Mouse (Mus musculus): ENCODE measurements at regions not wholly inside any gene's neighbourhood (a gene's known extent, or its start where the extent isn't known, plus 50 kb on each side); places are given as distances from the start of the nearest gene placed in this dataset.
A peak's percentile ranks its signal among the peaks of the same experiment; 100 is the strongest.

DNA sequence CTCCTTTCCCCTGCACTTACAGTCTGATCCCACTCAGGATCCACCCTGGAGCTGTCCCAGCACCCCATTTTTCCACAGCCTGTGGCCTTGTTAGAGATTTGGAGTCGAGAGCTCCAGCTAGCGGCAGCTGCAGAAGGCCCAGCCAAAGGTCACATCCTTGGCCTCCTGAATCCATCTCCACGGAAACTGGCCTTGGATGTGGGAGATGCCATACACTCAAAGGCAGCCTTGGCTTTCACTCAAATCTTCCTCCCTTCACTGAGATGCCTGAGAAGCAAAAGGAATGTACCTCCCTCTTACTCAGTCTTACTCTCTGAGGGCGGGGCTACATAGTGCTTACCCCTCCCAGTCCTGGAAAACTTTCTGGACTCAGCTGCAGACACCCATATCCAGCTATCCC lies 56.2 kb upstream of the Ky start:
- WGBS = 56% methylated on average over 4 of the region's 4 CpGs
- Histone ChIP-seq H3K4me2 (no peak overlapping the region), H3K27ac (replicated peaks) (no peak overlapping the region), H3K4me1 (no peaks in the 10 kb centered on the region), H3K9me3 (replicated peaks) (no peaks in the 10 kb centered on the region), H3K27me3 (replicated peaks) (no peaks in the 10 kb centered on the region), H3K9ac (replicated peaks) (no peak overlapping the region), H3K36me3 (no peaks in the 10 kb centered on the region), H3K4me3 (replicated peaks) (no peak overlapping the region)
- no peak for ATAC-seq (ENCODE audit: low FRiP score)

- H3K9me3 ChIP-seq (replicated peaks) = no peaks in the 10 kb centered on the region
- no peaks in the 10 kb centered on the region for H3K27me3 ChIP-seq (replicated peaks)
- no peaks in the 10 kb centered on the region for H3K36me3 ChIP-seq
- WGBS = 71% methylated on average over 2 of the region's 2 CpGs
- H3K27ac ChIP-seq (replicated peaks) = no peak overlapping the region
- no peak for ATAC-seq (ENCODE audit: low FRiP score)
- no peak overlapping the region for H3K9ac ChIP-seq (replicated peaks)
- no peak overlapping the region for H3K4me2 ChIP-seq
- H3K4me3 ChIP-seq (replicated peaks) = no peak overlapping the region
- no peaks in the 10 kb centered on the region for H3K4me1 ChIP-seq
Observed at GRCm38 (mm10) chr9:102446066-102446465, 59.5 kb upstream of the Ky start.

DNA sequence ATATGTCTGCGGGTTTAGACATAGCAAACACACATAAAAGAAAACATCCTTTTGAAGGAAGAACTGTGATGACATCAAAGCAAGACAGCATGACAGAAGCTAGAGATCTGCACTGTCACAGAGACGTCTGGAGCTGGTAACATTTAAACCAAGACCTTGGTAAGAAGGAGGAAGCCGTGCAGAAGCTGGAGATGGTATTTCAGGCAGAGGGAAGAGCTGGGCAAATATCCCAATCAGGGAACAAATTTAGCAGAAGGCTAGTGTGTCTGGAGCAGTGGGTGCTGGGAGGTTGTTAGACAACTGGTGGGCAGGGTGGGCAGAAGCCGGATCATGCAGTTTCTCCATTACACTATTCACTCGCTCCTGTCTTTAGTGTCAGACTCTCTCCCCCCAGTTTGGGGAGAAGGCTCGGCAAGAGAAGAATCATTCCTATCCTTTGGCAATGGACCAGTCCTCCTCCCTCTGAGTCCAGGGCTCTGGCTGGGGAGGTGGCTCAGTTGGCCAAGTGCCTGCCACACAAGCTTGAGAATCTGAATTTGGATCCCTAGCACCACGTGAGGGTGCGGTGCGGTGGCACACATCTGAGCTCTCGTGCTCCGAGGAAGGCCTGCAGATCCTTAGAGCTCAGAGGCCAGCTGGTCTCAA lies 63.2 kb upstream of the Ky start:
- no peaks in the 10 kb centered on the region for H3K4me1 ChIP-seq
- H3K9me3 ChIP-seq (replicated peaks) = no peaks in the 10 kb centered on the region
- H3K36me3 ChIP-seq = no peaks in the 10 kb centered on the region
- no peak overlapping the region for H3K9ac ChIP-seq (replicated peaks)
- no peak overlapping the region for H3K4me3 ChIP-seq (replicated peaks)
- ATAC-seq (ENCODE audit: low FRiP score) = no peak
- H3K27me3 ChIP-seq (replicated peaks) = no peaks in the 10 kb centered on the region
- WGBS = 88% methylated on average over 11 of the region's 11 CpGs
- no peak overlapping the region for H3K4me2 ChIP-seq
- H3K27ac ChIP-seq (replicated peaks) = no peak overlapping the region

DNA sequence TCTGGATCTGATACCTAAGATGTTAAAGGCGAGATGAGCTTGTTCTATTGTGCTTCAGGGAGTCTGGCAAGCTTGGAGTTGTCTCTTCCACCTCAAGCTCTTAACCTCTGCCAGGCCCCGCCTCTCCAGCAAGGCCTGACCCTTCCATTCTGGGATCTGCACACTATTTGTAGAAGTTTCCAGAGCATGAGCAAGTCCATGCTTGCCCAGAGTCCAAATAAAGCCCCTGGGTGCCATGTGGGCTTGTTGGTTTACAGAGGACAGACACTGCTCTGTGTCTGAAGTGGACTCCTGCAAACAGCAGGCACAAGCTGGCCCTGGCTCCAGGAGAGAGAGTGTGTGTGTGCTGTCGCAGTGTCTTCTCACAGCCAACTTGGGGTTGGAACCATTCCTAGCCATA lies 67.9 kb upstream of the Ky start:
- Histone ChIP-seq H3K27ac (replicated peaks) (no peak overlapping the region), H3K9me3 (replicated peaks) (no peaks in the 10 kb centered on the region), H3K4me1 (no peaks in the 10 kb centered on the region), H3K4me2 (no peak overlapping the region), H3K4me3 (replicated peaks) (no peak overlapping the region), H3K36me3 (no peaks in the 10 kb centered on the region), H3K27me3 (replicated peaks) (no peaks in the 10 kb centered on the region), H3K9ac (replicated peaks) (no peak overlapping the region)
- ATAC-seq (ENCODE audit: low FRiP score) = no peak
- WGBS = 89% methylated on average over 3 of the region's 3 CpGs

- no peak overlapping the region for H3K9ac ChIP-seq (replicated peaks)
- no peaks in the 10 kb centered on the region for H3K9me3 ChIP-seq (replicated peaks)
- no peaks in the 10 kb centered on the region for H3K4me1 ChIP-seq
- H3K36me3 ChIP-seq = no peaks in the 10 kb centered on the region
- H3K4me2 ChIP-seq = no peak overlapping the region
- WGBS = 85% methylated on average over 5 of the region's 5 CpGs
- no peak for ATAC-seq (ENCODE audit: low FRiP score)
- 0 out of 2 replicates have a peak, but pooled peaks cover 3% of the 10 kb centered on the region for H3K27me3 ChIP-seq (replicated peaks)
- H3K4me3 ChIP-seq (replicated peaks) = no peak overlapping the region
- H3K27ac ChIP-seq (replicated peaks) = no peak overlapping the region
Observed at GRCm38 (mm10) chr9:102436378-102436777, 69.2 kb upstream of the Ky start.

GRCm38 (mm10) chr9:102428031-102428430 lies 73.5 kb upstream of the Ephb1 start:
- no peak for ATAC-seq (ENCODE audit: low FRiP score)
- H3K36me3 ChIP-seq = no peaks in the 10 kb centered on the region
- 90% methylated on average over 5 of the region's 5 CpGs for WGBS
- H3K9ac ChIP-seq (replicated peaks) = no peak overlapping the region
- H3K27ac ChIP-seq (replicated peaks) = no peak overlapping the region
- H3K9me3 ChIP-seq (replicated peaks) = no peaks in the 10 kb centered on the region
- peaks cover 21% of the 10 kb centered on the region for H3K4me1 ChIP-seq
- 0 out of 2 replicates have a peak, but pooled peaks cover 3% of the 10 kb centered on the region for H3K27me3 ChIP-seq (replicated peaks)
- no peak overlapping the region for H3K4me3 ChIP-seq (replicated peaks)
- H3K4me2 ChIP-seq = no peak overlapping the region

GRCm38 (mm10) chr9:102424672-102425345 lies 70.3 kb upstream of the Ephb1 start:
- Histone ChIP-seq H3K4me2 (peak overlapping the region; percentile 37), H3K27ac (replicated peaks) (peak overlapping the region; percentile 75; the same call in 1 of the 2 replicates), H3K4me3 (replicated peaks) (no peak overlapping the region), H3K9me3 (replicated peaks) (no peaks in the 10 kb centered on the region), H3K27me3 (replicated peaks) (no peaks in the 10 kb centered on the region), H3K36me3 (no peaks in the 10 kb centered on the region), H3K4me1 (peaks cover 26% of the 10 kb centered on the region), H3K9ac (replicated peaks) (no peak overlapping the region)
- no peak for ATAC-seq (ENCODE audit: low FRiP score)
- WGBS = 67% methylated on average over 11 of the region's 11 CpGs

GRCm38 (mm10) chr9:102423919-102424671 lies 69.6 kb upstream of the Ephb1 start:
- WGBS = 7% methylated on average over 20 of the region's 20 CpGs
- peak overlapping the region; percentile 75 for H3K27ac ChIP-seq (replicated peaks)
- H3K4me2 ChIP-seq = peak overlapping the region; percentile 37
- H3K4me3 ChIP-seq (replicated peaks) = no peak overlapping the region
- no peaks in the 10 kb centered on the region for H3K27me3 ChIP-seq (replicated peaks)
- no peaks in the 10 kb centered on the region for H3K36me3 ChIP-seq
- no peaks in the 10 kb centered on the region for H3K9me3 ChIP-seq (replicated peaks)
- H3K4me1 ChIP-seq = peaks cover 27% of the 10 kb centered on the region
- H3K9ac ChIP-seq (replicated peaks) = no peak overlapping the region; the same call in 1 of the 2 replicates
- peak; percentile 59; the same call in 1 of the 2 replicates for ATAC-seq (ENCODE audit: low FRiP score)

DNA sequence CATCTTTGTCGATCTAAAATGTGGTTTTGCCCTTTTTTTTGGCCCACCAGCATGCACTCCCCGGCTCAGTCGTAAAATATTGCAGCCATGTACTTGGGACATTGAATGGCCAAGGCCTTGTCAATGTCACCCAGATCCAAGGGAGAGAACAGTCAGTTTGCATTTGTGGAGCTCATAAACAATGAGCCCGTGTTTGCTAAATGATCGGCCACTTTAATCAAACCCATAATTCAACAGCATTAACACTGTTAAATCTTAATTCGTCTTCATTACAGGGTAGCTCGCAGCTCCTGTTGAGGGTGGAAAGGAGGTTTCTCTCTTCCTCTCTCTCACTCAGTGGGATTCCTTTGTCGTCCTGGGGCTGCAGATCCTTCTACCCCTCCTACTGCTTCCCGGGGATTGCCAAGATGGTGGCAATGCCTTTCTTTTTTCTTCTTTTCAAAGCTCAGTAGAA lies 69.0 kb upstream of the Ephb1 start:
- H3K36me3 ChIP-seq = no peaks in the 10 kb centered on the region
- H3K4me2 ChIP-seq = peak overlapping the region; percentile 37
- WGBS = 8% methylated on average over 9 of the region's 9 CpGs
- H3K27me3 ChIP-seq (replicated peaks) = no peaks in the 10 kb centered on the region
- no peak overlapping the region; the same call in 1 of the 2 replicates for H3K9ac ChIP-seq (replicated peaks)
- ATAC-seq (ENCODE audit: low FRiP score) = no peak
- no peaks in the 10 kb centered on the region for H3K9me3 ChIP-seq (replicated peaks)
- H3K27ac ChIP-seq (replicated peaks) = peak overlapping the region; percentile 75
- H3K4me3 ChIP-seq (replicated peaks) = no peak overlapping the region
- peaks cover 27% of the 10 kb centered on the region for H3K4me1 ChIP-seq

- Histone ChIP-seq H3K27ac (replicated peaks) (no peak overlapping the region), H3K4me3 (replicated peaks) (no peak overlapping the region), H3K4me2 (no peak overlapping the region), H3K27me3 (replicated peaks) (no peaks in the 10 kb centered on the region), H3K9ac (replicated peaks) (no peak overlapping the region), H3K36me3 (no peaks in the 10 kb centered on the region), H3K9me3 (replicated peaks) (no peaks in the 10 kb centered on the region), H3K4me1 (peaks cover 27% of the 10 kb centered on the region)
- no peak for ATAC-seq (ENCODE audit: low FRiP score)
- 89% methylated on average over 3 of the region's 3 CpGs for WGBS
Observed at GRCm38 (mm10) chr9:102421826-102422225, 67.3 kb upstream of the Ephb1 start.

DNA sequence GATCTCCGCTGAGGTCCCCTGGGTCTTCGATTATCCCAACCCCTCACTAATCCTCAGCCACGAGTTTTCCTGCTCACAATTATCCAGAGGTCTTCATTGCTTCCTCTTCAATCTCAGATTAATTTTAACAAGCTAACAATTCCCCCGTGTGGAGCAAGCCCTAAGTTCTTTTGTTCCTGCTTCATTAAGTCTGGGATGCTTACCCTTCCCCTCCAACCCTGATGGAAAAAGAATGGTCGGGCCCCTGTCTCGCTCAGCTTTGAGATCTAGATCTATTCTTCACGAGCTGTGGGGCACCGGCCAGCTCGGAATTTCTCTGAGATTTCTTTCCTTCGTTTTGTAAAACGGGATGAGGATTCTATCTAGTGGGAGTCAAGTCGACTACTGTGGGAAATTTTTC lies 65.7 kb upstream of the Ephb1 start:
- WGBS = 18% methylated on average over 12 of the region's 12 CpGs
- no peak overlapping the region for H3K27ac ChIP-seq (replicated peaks)
- no peak for ATAC-seq (ENCODE audit: low FRiP score)
- H3K9me3 ChIP-seq (replicated peaks) = no peaks in the 10 kb centered on the region
- H3K4me1 ChIP-seq = peaks cover 27% of the 10 kb centered on the region
- H3K4me2 ChIP-seq = no peak overlapping the region
- H3K9ac ChIP-seq (replicated peaks) = no peak overlapping the region
- no peaks in the 10 kb centered on the region for H3K27me3 ChIP-seq (replicated peaks)
- H3K36me3 ChIP-seq = no peaks in the 10 kb centered on the region
- H3K4me3 ChIP-seq (replicated peaks) = no peak overlapping the region

DNA sequence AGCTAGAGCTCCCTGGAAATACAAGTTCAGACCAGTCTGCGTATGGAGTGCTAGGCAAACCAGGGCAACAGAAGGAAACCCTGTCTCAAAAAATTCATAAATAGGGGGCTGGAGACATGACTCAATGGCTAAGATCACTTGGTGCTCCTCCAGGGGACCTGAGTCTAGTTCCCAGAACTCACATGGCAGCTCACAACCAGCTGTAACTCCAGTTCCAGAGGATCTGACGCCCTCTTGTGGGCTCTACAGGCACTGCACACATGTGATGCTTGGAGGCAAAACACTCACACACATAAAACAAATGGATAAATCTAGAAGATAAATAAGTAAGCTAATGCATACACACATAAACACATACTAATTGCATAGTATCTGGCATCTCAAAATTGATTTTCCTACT lies 59.1 kb upstream of the Ephb1 start:
- no peak for ATAC-seq (ENCODE audit: low FRiP score)
- H3K4me1 ChIP-seq = no peaks in the 10 kb centered on the region
- no peak overlapping the region for H3K9ac ChIP-seq (replicated peaks)
- no peak overlapping the region for H3K27ac ChIP-seq (replicated peaks)
- no peak overlapping the region for H3K4me3 ChIP-seq (replicated peaks)
- no peaks in the 10 kb centered on the region for H3K9me3 ChIP-seq (replicated peaks)
- no peak overlapping the region for H3K4me2 ChIP-seq
- WGBS = 67% methylated on average over 2 of the region's 2 CpGs
- H3K27me3 ChIP-seq (replicated peaks) = no peaks in the 10 kb centered on the region
- H3K36me3 ChIP-seq = no peaks in the 10 kb centered on the region

Data from neural tube, embryonic 15.5 days (tissue).